Comparison of ENCODE assay signal across 14 mouse cellular contexts in genomic region chr4:34959477-34959876, GRCm38 (mm10).
"Had no signal": no experiment of that assay in that cellular context is flagged by ENCODE, and none has a peak within 500 bp of the region (broad histone marks: within the 10 kb centered on the region; RNA-seq: fewer than 3 reads in every experiment).

No protein-coding gene starts in this region.

- H3K9me3 ChIP-seq: kidney, embryonic 15.5 days; liver, embryonic 13.5 days; midbrain, embryonic 13.5 days; neural tube, embryonic 13.5 days had no signal

- H3K27ac ChIP-seq: hindbrain, postnatal 0 days; kidney, embryonic 15.5 days; left cerebral cortex, adult 2 months; liver, embryonic 13.5 days; midbrain, embryonic 13.5 days; neural tube, embryonic 13.5 days had no signal

- H3K9ac ChIP-seq: kidney, embryonic 15.5 days; liver, embryonic 13.5 days; midbrain, embryonic 13.5 days; neural tube, embryonic 13.5 days had no signal

- H3K4me2 ChIP-seq: kidney, embryonic 15.5 days; liver, embryonic 13.5 days; midbrain, embryonic 13.5 days; neural tube, embryonic 13.5 days had no signal

- H3K4me1 ChIP-seq: liver, embryonic 13.5 days had no signal

- ATAC-seq: hindbrain, postnatal 0 days; midbrain, embryonic 13.5 days had no signal

- DNase-seq: kidney, adult 8-10 months; kidney, postnatal 10 days; kidney, postnatal 36 days; layer of hippocampus, postnatal 36 days; liver, embryonic 13.5 days; right cerebral cortex, postnatal 25 days; thymus, adult 18-20 months; thymus, postnatal 36 days had no signal

- H3K36me3 ChIP-seq: kidney, embryonic 15.5 days; liver, embryonic 13.5 days; midbrain, embryonic 13.5 days; neural tube, embryonic 13.5 days had no signal

- H3K27me3 ChIP-seq: liver, embryonic 13.5 days; midbrain, embryonic 13.5 days; neural tube, embryonic 13.5 days had no signal

- H3K4me3 ChIP-seq: kidney, embryonic 15.5 days; left cerebral cortex, adult 2 months; liver, embryonic 13.5 days; midbrain, embryonic 13.5 days; myocyte; neural tube, embryonic 13.5 days had no signal
